Mouse (Mus musculus): ENCODE data around the gene Gas2l1. TPM values are rescaled to one million over a fixed set of nuclear protein-coding genes. Genes with fewer than 3 reads are reported as not detected.
A peak's percentile ranks its signal among the peaks of the same experiment; 100 is the strongest.
"Not testable (repeated sequence)": the region's sequence is repeated elsewhere in the genome, so short reads cannot be mapped to it uniquely, and the experiment has no call there.

Gas2l1 gene
- total RNA-seq (2021), result 10 to 100 TPM; 82.7 to 98.5 TPM

- peak; percentile 84 to 87 for DNase-seq (ENCODE audit: low spot score in 2 of 2)
- intact Hi-C loops (cut with DNase I), result no loop called here
Measured at GRCm38 (mm10) chr11:5065056-5065821, at the start of gene Gas2l1. Gas2l1 (minus strand) TSS chr11:5065327.

GRCm38 (mm10) chr11:5113645-5114044 is 48.5 kb upstream of the Gas2l1 start:
- DNase-seq (ENCODE audit: low spot score in 2 of 2), result no peak
- intact Hi-C loops (cut with DNase I), result loop anchor here (5.0 to 10.0 kb wide), 2 partner anchors 141 to 359 kb away; no protein-coding TSS in a partner anchor

GRCm38 (mm10) chr11:5109441-5109840 is 44.3 kb upstream of the Gas2l1 start:
- intact Hi-C loops (cut with DNase I), result no loop called here
- no peak for DNase-seq (ENCODE audit: low spot score in 2 of 2)

- intact Hi-C loops (cut with DNase I), result no loop called here
- DNase-seq (ENCODE audit: low spot score in 2 of 2), result no peak
Measured at GRCm38 (mm10) chr11:5103986-5104509, 38.9 kb upstream of the Gas2l1 start.

GRCm38 (mm10) chr11:5102384-5102783 is 37.3 kb upstream of the Gas2l1 start:
- intact Hi-C loops (cut with DNase I), result no loop called here
- DNase-seq (ENCODE audit: low spot score in 2 of 2), result no peak

- no peak for DNase-seq (ENCODE audit: low spot score in 2 of 2)
- intact Hi-C loops (cut with DNase I), result no loop called here
Measured at GRCm38 (mm10) chr11:5101641-5102040, 36.5 kb upstream of the Gas2l1 start.

GRCm38 (mm10) chr11:5100801-5101200 is 35.7 kb upstream of the Gas2l1 start:
- intact Hi-C loops (cut with DNase I), result no loop called here
- no peak for DNase-seq (ENCODE audit: low spot score in 2 of 2)

GRCm38 (mm10) chr11:5100283-5100682 is 35.2 kb upstream of the Gas2l1 start:
- intact Hi-C loops (cut with DNase I), result no loop called here
- DNase-seq (ENCODE audit: low spot score in 2 of 2), result no peak

GRCm38 (mm10) chr11:5099576-5100183 is 34.6 kb upstream of the Gas2l1 start:
- peak; percentile 78 to 80 for DNase-seq (ENCODE audit: low spot score in 2 of 2)
- intact Hi-C loops (cut with DNase I), result no loop called here

- DNase-seq (ENCODE audit: low spot score in 2 of 2), result peak; percentile 98 to 99
- intact Hi-C loops (cut with DNase I), result no loop called here
Measured at GRCm38 (mm10) chr11:5098736-5099542, 33.8 kb upstream of the Gas2l1 start, which contains the start of the genes Rhbdd3 and Ewsr1. Rhbdd3 (plus strand) TSS chr11:5098926. Ewsr1 (minus strand) TSS chr11:5099266.

- intact Hi-C loops (cut with DNase I), result no loop called here
- peak; percentile 70 to 77 for DNase-seq (ENCODE audit: low spot score in 2 of 2)
Measured at GRCm38 (mm10) chr11:5098035-5098735, 33.1 kb upstream of the Gas2l1 start.

- DNase-seq (ENCODE audit: low spot score in 2 of 2), result no peak
- intact Hi-C loops (cut with DNase I), result no loop called here
Measured at GRCm38 (mm10) chr11:5096480-5097020, 31.4 kb upstream of the Gas2l1 start.

GRCm38 (mm10) chr11:5095877-5096276 is 30.8 kb upstream of the Gas2l1 start:
- intact Hi-C loops (cut with DNase I), result no loop called here
- no peak for DNase-seq (ENCODE audit: low spot score in 2 of 2)

GRCm38 (mm10) chr11:5091706-5092105 is 26.6 kb upstream of the Gas2l1 start:
- DNase-seq (ENCODE audit: low spot score in 2 of 2), result no peak
- intact Hi-C loops (cut with DNase I), result no loop called here

- DNase-seq (ENCODE audit: low spot score in 2 of 2), result no peak
- intact Hi-C loops (cut with DNase I), result no loop called here
Measured at GRCm38 (mm10) chr11:5089147-5089546, 24.0 kb upstream of the Gas2l1 start.

GRCm38 (mm10) chr11:5076843-5077242 is 11.7 kb upstream of the Gas2l1 start:
- intact Hi-C loops (cut with DNase I); DNase-seq (ENCODE audit: low spot score in 2 of 2): not testable (repeated sequence)

- no peak for DNase-seq (ENCODE audit: low spot score in 2 of 2)
- intact Hi-C loops (cut with DNase I), result no loop called here
Measured at GRCm38 (mm10) chr11:5075760-5076159, 10.6 kb upstream of the Gas2l1 start.

GRCm38 (mm10) chr11:5074882-5075281 is 9.8 kb upstream of the Gas2l1 start:
- no peak for DNase-seq (ENCODE audit: low spot score in 2 of 2)
- intact Hi-C loops (cut with DNase I), result no loop called here
